ENCODE assay signal across 11 mouse cellular contexts in the genomic region with DNA sequence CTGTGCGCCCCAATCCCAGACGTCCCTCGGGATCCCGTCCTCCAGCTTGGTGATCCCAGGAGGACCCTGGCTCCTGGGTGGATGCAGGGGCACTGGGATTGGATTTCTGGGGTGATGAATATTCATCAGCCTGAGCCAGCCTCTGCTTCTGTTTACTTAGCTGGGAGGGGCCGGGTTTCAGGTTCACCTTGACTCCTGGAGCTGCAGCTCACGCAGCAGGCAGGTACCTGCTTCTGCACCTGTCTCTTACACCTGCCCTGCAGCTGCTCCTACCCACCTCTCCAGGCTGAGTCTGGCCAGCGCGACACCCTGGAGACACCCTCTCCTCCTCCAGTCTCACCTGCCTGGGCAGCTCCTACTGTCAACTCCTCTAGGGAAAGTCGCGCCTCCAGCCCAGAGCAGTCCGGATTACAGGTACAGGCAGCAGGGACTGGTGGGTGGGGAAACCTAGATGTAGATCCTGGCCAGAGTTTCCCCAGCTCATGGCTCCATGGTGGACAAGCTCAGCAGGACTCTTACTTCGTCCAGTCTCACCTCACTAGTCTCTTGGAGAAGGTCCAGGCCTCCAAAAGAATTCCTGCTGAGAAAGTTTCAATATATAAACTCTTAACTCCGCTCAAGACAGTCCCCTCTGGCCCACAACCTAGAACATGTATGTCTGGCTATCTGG. TPM values are rescaled to one million over a fixed set of nuclear protein-coding genes. Genes with fewer than 3 reads are reported as not detected.
DNase-seq lines count a peak whose midpoint lies in the region; TF ChIP-seq lines count a peak whose summit lies in the region.
"Had no signal": no experiment of that assay in that cellular context is flagged by ENCODE, and none has a peak within 500 bp of the region (broad histone marks: within the 10 kb centered on the region; RNA-seq: fewer than 3 reads in every experiment).

No protein-coding gene starts in this region.

- H3K27me3 ChIP-seq in cerebellum, adult 2 months (ENCODE audit: control insufficient read depth, insufficient read depth, low read length) = no peaks in the 10 kb centered on the region

- peak; percentile 5 for DNase-seq in cerebellum, adult 9-11 months
- DNase-seq in cerebellum, adult 2 months = no peak
- peak; percentile 60 for DNase-seq in ES-CJ7 (ENCODE audit: low read depth, low spot score)
- DNase-seq in kidney, adult 9 months = peak; percentile 92
- peak; percentile 82 to 89 for DNase-seq in lung, adult 18-20 months
- DNase-seq in right cerebral cortex, postnatal 4 days = no peak
- DNase-seq in layer of hippocampus, adult 8-10 months (ENCODE audit: low spot score in 2 of 2) = no peak
- DNase-seq in heart, postnatal 10 days = no peak
- DNase-seq: right cerebral cortex, postnatal 25 days had no signal

- no peak overlapping the region for H3K4me3 ChIP-seq in cerebellum, adult 2 months (replicated peaks; ENCODE audit: insufficient read depth, low read depth, low read length)

- H3K27ac ChIP-seq in cerebellum, adult 2 months (ENCODE audit: insufficient read depth, low read length) = no peak overlapping the region

- TF ChIP-seq CTCF in cerebellum, adult 2 months (IDR thresholded peaks at IDR 0.05; ENCODE audit: borderline replicate concordance, insufficient read depth, low read depth, low read length) = no peak

- intact Hi-C loops in heart, postnatal 10 days (cut with DNase I) = no loop called here

- no peaks in the 10 kb centered on the region for H3K4me1 ChIP-seq in cerebellum, adult 2 months (ENCODE audit: control insufficient read depth, insufficient read depth, low read length)

- TF ChIP-seq POLR2A in cerebellum, adult 2 months (IDR thresholded peaks at IDR 0.05; ENCODE audit: borderline replicate concordance, insufficient read depth, low read length) = no peak

- 17% methylated on average over 13 of the region's 13 CpGs for whole genome bisulfite sequencing in cerebellum, adult 2 months

RNA-seq across cellular contexts. Expression of a gene that starts 1.3 kb away (rescaled TPM):
- not detected in 2 replicates for polyA plus RNA-seq in cerebellum, adult 2 months (2012; rRNA removed)
- not detected for total RNA-seq in layer of hippocampus, adult 8-10 months (2022)
- under 1 TPM; 0.47 to 0.74 TPM for total RNA-seq in heart, postnatal 10 days (2021)
- total RNA-seq: left cerebral cortex, adult 18-20 months; monocyte, adult 5-6 weeks had no signal

RNA-seq across cellular contexts. Expression of a gene that starts 12.9 kb away (rescaled TPM):
- 40.7 and 41.2 TPM in 2 replicates for polyA plus RNA-seq in cerebellum, adult 2 months (2012; rRNA removed)
- 10 to 100 TPM; 33.9 to 49.1 (median 44.8) TPM for total RNA-seq in layer of hippocampus, adult 8-10 months (2022)
- total RNA-seq in heart, postnatal 10 days (2021) = 10 to 100 TPM; 28.0 to 30.8 TPM

RNA-seq across cellular contexts. Expression of a gene that starts 14.6 kb away (rescaled TPM):
- 55.4 and 59.5 TPM in 2 replicates for polyA plus RNA-seq in cerebellum, adult 2 months (2012; rRNA removed)
- 10 to 100 TPM; 38.1 to 41.5 (median 39.6) TPM for total RNA-seq in layer of hippocampus, adult 8-10 months (2022)
- total RNA-seq in heart, postnatal 10 days (2021) = 10 to 100 TPM; 11.8 to 12.8 TPM

RNA-seq across cellular contexts. Expression of a gene that starts 53.5 kb away (rescaled TPM):
- polyA plus RNA-seq in cerebellum, adult 2 months (2012; rRNA removed) = 15.4 and 18.4 TPM in 2 replicates
- 10 to 100 TPM in 3 of 4 experiments, 1 to 10 TPM in 1; 9.6 to 14.2 (median 11.8) TPM for total RNA-seq in layer of hippocampus, adult 8-10 months (2022)
- 10 to 100 TPM; 15.0 to 16.1 TPM for total RNA-seq in heart, postnatal 10 days (2021)

Comparison
In these comparisons a context has a peak if more than half of its experiments do, and no peak if none do; other contexts are left out.
1. DNase-seq: peak in cerebellum, adult 9-11 months (single experiment), ES-CJ7 (single experiment), kidney, adult 9 months (single experiment) and lung, adult 18-20 months (2 of 2); none in cerebellum, adult 2 months (0 of 2), right cerebral cortex, postnatal 4 days (single experiment), layer of hippocampus, adult 8-10 months (0 of 2) and heart, postnatal 10 days (0 of 2).